ENCODE assay signal across 13 mouse cellular contexts in genomic region chr15:100749751-100750538, GRCm38 (mm10). TPM values are rescaled to one million over a fixed set of nuclear protein-coding genes. Genes with fewer than 3 reads are reported as not detected.
DNase-seq lines count a peak whose midpoint lies in the region; ATAC-seq and TF ChIP-seq lines count a peak whose summit lies in the region.
"Had no signal": no experiment of that assay in that cellular context is flagged by ENCODE, and none has a peak within 500 bp of the region (broad histone marks: within the 10 kb centered on the region; RNA-seq: fewer than 3 reads in every experiment).

No protein-coding gene starts in this region.

- H3K4me1 ChIP-seq in liver, embryonic 14.5 days (replicated peaks; ENCODE audit: control insufficient read depth in 2 of 2, insufficient read depth in 2 of 2, low read length in 1 of 2) = peaks cover 38 to 39% of the 10 kb centered on the region in 2 experiments

- TF ChIP-seq CTCF in liver, embryonic 14.5 days (IDR thresholded peaks at IDR 0.05; ENCODE audit: low read depth) = no peak

- H3K9me3 ChIP-seq in liver, embryonic 14.5 days (ENCODE audit: control insufficient read depth, low read length) = no peaks in the 10 kb centered on the region
- H3K9me3 ChIP-seq: megakaryocyte, embryonic 14.5 days; stomach, embryonic 15.5 days had no signal

- H3K27ac ChIP-seq in liver, embryonic 14.5 days = no peak overlapping the region

- DNase-seq in spleen, adult 12 weeks (ENCODE audit: low spot score) = peak; percentile 45
- DNase-seq in spleen, postnatal 14 days (ENCODE audit: low spot score in 2 of 2) = no peak
- peak; percentile 51 for DNase-seq in brain, adult 2 months (ENCODE audit: low read depth, low spot score)
- peak in 2 of 3 experiments; percentile 67 to 69 for DNase-seq in liver, embryonic 14.5 days (ENCODE audit: low read depth in 3 of 3, low spot score in 3 of 3)
- peak; percentile 36 to 43 for DNase-seq in natural killer cell, adult 2 months (ENCODE audit: low spot score in 2 of 2)
- DNase-seq in cerebellum, adult 11 months = no peak
- no peak for DNase-seq in right cerebral cortex, postnatal 36 days (ENCODE audit: low spot score in 2 of 2)
- no peak for DNase-seq in right cerebral cortex, postnatal 14 days
- DNase-seq: adrenal gland, postnatal 10 days; layer of hippocampus, postnatal 36 days had no signal

- no peak for TF ChIP-seq EP300 in liver, embryonic 14.5 days (IDR thresholded peaks at IDR 0.05; ENCODE audit: low read depth)

- no peaks in the 10 kb centered on the region for H3K36me3 ChIP-seq in liver, embryonic 14.5 days (replicated peaks; ENCODE audit: control insufficient read depth, insufficient read depth, low read depth)
- H3K36me3 ChIP-seq: stomach, embryonic 15.5 days had no signal

- H3K4me2 ChIP-seq in liver, embryonic 14.5 days (ENCODE audit: low read depth) = no peak overlapping the region
- H3K4me2 ChIP-seq: heart, embryonic 11.5 days; stomach, embryonic 15.5 days had no signal

- ATAC-seq in liver, embryonic 14.5 days (ENCODE audit: insufficient read depth) = no peak

- H3K27me3 ChIP-seq in liver, embryonic 14.5 days (ENCODE audit: control insufficient read depth, insufficient read depth, low read length) = no peaks in the 10 kb centered on the region; the same call in 1 of the 2 replicates
- H3K27me3 ChIP-seq: stomach, embryonic 15.5 days had no signal

- H3K4me3 ChIP-seq in liver, embryonic 14.5 days (ENCODE audit: insufficient read depth in 1 of 2, low read depth in 2 of 2, low read length in 2 of 2) = no peak overlapping the region
- H3K4me3 ChIP-seq: megakaryocyte, embryonic 14.5 days; stomach, embryonic 15.5 days had no signal

- 32% methylated on average over 10 of the region's 10 CpGs for WGBS in liver, embryonic 14.5 days (ENCODE audit: insufficient replicate concordance)

- H3K9ac ChIP-seq in liver, embryonic 14.5 days (replicated peaks) = 0 out of 2 replicates have a peak overlapping the region, but pooled peaks have one; percentile 32
- H3K9ac ChIP-seq: stomach, embryonic 15.5 days had no signal

RNA-seq across cellular contexts. Expression of gene Slc4a8, which starts 11.6 kb away (rescaled TPM):
- 0.15 and 0.16 TPM in 2 replicates for polyA plus RNA-seq in liver, embryonic 14.5 days (2012; rRNA removed)
- polyA plus RNA-seq in liver, embryonic 14.5 days (2014; fragmentation: Nextera tagmentation; extraction: Ambion mirVana) = 0.30 and 0.55 TPM in 2 replicates

RNA-seq across cellular contexts. Expression of gene Galnt6, which starts 20.8 kb away (rescaled TPM):
- 0.36 and 0.47 TPM in 2 replicates for polyA plus RNA-seq in liver, embryonic 14.5 days (2012; rRNA removed)
- polyA plus RNA-seq in liver, embryonic 14.5 days (2014; fragmentation: Nextera tagmentation; extraction: Ambion mirVana) = 0.73 and 0.84 TPM in 2 replicates

Comparison
In these comparisons a context has a peak if more than half of its experiments do, and no peak if none do; other contexts are left out.
1. DNase-seq: peak in spleen, adult 12 weeks (single experiment), brain, adult 2 months (single experiment), liver, embryonic 14.5 days (2 of 3) and natural killer cell, adult 2 months (2 of 2); none in spleen, postnatal 14 days (0 of 2), cerebellum, adult 11 months (single experiment), right cerebral cortex, postnatal 36 days (0 of 2) and right cerebral cortex, postnatal 14 days (single experiment).